Mouse (Mus musculus): Measurements from ENCODE around the gene Tk1.

Tk1 gene

GRCm38 (mm10) chr11:117769683-117770047, 56.2 kb downstream of the Tk1 start:
- in situ Hi-C loops (cut with MboI) = no loop called here

DNA sequence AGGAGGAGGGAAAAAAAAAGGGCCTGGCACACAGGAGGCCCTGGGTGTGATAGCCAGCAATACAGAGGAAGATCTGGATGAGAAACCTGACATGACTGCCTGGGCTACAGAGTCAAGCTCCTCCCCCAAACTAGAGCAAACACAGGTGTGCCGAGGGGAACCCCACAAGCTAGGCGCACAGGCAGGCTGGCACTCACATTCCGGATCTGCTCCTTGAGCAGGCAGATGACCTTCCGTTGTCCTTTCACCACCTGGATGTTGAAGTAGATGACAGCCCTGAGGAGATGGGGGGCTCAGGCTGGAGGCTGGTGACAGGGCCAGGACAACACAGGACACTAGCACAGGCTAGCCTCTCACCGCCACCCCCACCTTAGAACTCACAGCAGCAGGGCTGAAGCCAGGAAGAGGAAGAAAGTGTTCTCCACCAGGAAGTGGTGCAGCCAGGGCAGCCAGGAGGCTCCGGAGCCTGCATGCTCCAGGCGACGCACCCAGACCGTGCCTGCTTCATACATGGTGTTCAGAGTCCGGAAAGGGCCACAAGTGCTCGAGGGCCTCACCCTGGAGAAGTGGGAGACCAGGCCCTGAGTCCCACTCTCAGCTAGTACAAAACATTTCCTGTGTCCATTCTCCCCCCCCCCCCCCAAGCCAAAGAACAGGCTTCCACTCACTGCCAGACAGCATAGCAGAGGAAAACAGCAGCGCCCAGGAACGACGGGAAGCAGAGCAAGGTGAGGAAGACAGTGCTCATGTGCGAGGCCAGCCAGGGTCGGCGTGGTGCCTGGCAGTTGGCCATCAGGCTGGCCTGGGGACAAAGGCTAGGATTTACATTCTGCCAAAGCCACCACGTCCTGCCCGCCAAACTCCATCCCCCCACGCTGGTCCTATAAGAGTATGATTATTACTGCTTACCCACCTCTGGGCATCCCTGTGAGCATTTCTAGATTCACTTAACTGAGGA, 56.9 kb downstream of the Tk1 start:
- in situ Hi-C loops (cut with MboI) = no loop called here

- in situ Hi-C loops (cut with MboI) = no loop called here
These were observed 59.6 kb downstream of the Tk1 start for GRCm38 (mm10) chr11:117766275-117766674.
